ENCODE assay signal across 18 mouse cellular contexts in the genomic region with DNA sequence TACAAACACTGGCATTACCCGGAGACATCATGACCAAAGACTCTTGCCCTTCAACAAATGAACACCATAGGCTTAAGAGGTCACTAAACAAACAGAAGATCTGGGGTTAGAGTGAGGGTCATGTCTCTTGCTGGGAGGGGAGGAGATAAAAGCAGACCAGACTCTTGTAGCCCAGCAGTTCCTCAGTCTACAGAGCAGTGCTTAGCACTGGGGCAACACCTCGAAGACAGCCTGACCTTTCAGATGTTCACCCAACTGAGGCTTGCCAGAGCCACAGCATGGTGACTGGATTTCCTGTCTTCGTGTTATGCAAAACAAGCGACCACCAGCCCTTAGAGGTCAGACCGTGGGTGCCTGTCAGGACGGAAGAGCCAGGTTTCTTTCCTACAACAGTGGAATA.
A peak's percentile ranks its signal among the peaks of the same experiment; 100 is the strongest.
DNase-seq lines count a peak whose midpoint lies in the region; ATAC-seq and TF ChIP-seq lines count a peak whose summit lies in the region.
"Had no signal": no experiment of that assay in that cellular context is flagged by ENCODE, and none has a peak within 500 bp of the region (broad histone marks: within the 10 kb centered on the region; RNA-seq: fewer than 3 reads in every experiment).

No protein-coding gene starts in this region.

- peaks cover 33% of the 10 kb centered on the region for H3K4me1 ChIP-seq in thymus, adult 2 months (replicated peaks; ENCODE audit: control insufficient read depth, insufficient read depth, low read length)
- peaks cover 11% of the 10 kb centered on the region for H3K4me1 ChIP-seq in stomach, postnatal 0 days (replicated peaks; ENCODE audit: control insufficient read depth, insufficient read depth)

- no peak for TF ChIP-seq EP300 in stomach, postnatal 0 days (optimal IDR thresholded peaks at IDR 0.05)

- TF ChIP-seq POLR2A in thymus, adult 2 months (IDR thresholded peaks at IDR 0.05; ENCODE audit: control insufficient read depth, extremely low read depth, insufficient read depth, low read length, poor library complexity) = no peak

- no peaks in the 10 kb centered on the region for H3K27me3 ChIP-seq in thymus, adult 2 months (ENCODE audit: control insufficient read depth, insufficient read depth, low read length)
- H3K27me3 ChIP-seq in stomach, postnatal 0 days (ENCODE audit: control insufficient read depth, insufficient read depth, low read length) = no peaks in the 10 kb centered on the region
- H3K27me3 ChIP-seq: heart, embryonic 12.5 days; hindbrain, embryonic 13.5 days; midbrain, embryonic 15.5 days had no signal

- no peak overlapping the region for H3K9ac ChIP-seq in stomach, postnatal 0 days (ENCODE audit: low read length)
- H3K9ac ChIP-seq: forebrain, postnatal 0 days; heart, embryonic 12.5 days; hindbrain, embryonic 13.5 days; midbrain, embryonic 15.5 days had no signal

- no peak for TF ChIP-seq CTCF in thymus, adult 2 months (IDR thresholded peaks at IDR 0.05; ENCODE audit: borderline replicate concordance, control insufficient read depth, extremely low read depth, insufficient read depth, low read length, poor library complexity)
- no peak for TF ChIP-seq CTCF in stomach, postnatal 0 days (IDR thresholded peaks at IDR 0.05; ENCODE audit: low read depth)

- ATAC-seq in common myeloid progenitor, adult 5-6 weeks (replicated peaks; ENCODE audit: low read depth, poor library complexity, severe bottlenecking) = 0 out of 2 replicates have a peak, but pooled peaks have one; percentile 16
- ATAC-seq in stomach, postnatal 0 days (ENCODE audit: low FRiP score, low TSS enrichment) = no peak
- ATAC-seq: forebrain, postnatal 0 days; midbrain, embryonic 15.5 days had no signal

- no peaks in the 10 kb centered on the region for H3K9me3 ChIP-seq in stomach, postnatal 0 days (ENCODE audit: control insufficient read depth, low read length)
- H3K9me3 ChIP-seq: midbrain, embryonic 15.5 days had no signal

- no peak overlapping the region for H3K4me3 ChIP-seq in thymus, adult 2 months (ENCODE audit: control insufficient read depth, insufficient read depth, low read length)
- H3K4me3 ChIP-seq in stomach, postnatal 0 days (ENCODE audit: low read depth, low read length) = no peak overlapping the region
- H3K4me3 ChIP-seq: heart, embryonic 12.5 days; hindbrain, embryonic 13.5 days; midbrain, embryonic 15.5 days had no signal

- 20% methylated on average over 6 of the region's 6 CpGs for WGBS in thymus, adult 2 months
- WGBS in stomach, postnatal 0 days = 32% methylated on average over 6 of the region's 6 CpGs

- H3K36me3 ChIP-seq in thymus, adult 2 months (ENCODE audit: control insufficient read depth, insufficient read depth, low read length) = peaks cover 16% of the 10 kb centered on the region
- peaks cover 18% of the 10 kb centered on the region for H3K36me3 ChIP-seq in stomach, postnatal 0 days (ENCODE audit: control insufficient read depth, insufficient read depth, low read length)

- peak; percentile 17 for DNase-seq in thymus, adult 2 months
- DNase-seq in thymus, postnatal 10 days (ENCODE audit: low spot score in 2 of 2) = no peak
- DNase-seq in natural killer cell, adult 2 months (ENCODE audit: low spot score in 2 of 2) = peak; percentile 34 to 47
- DNase-seq in stomach, postnatal 0 days (ENCODE audit: low spot score) = no peak
- DNase-seq in gastrocnemius, postnatal 14 days = no peak
- DNase-seq in c-Kit-positive CD71-positive TER-119-positive erythroid progenitor cells, embryonic 14.5 days (ENCODE audit: low spot score) = no peak
- DNase-seq: adrenal gland, postnatal 25 days; cerebellum, postnatal 36 days; forebrain, postnatal 0 days; gastrocnemius, postnatal 10 days; kidney, adult 11 months; kidney, postnatal 36 days; lung, adult 2 months had no signal

- no peak overlapping the region for H3K4me2 ChIP-seq in stomach, postnatal 0 days (replicated peaks; ENCODE audit: low read depth)
- H3K4me2 ChIP-seq: heart, embryonic 12.5 days; hindbrain, embryonic 13.5 days; midbrain, embryonic 15.5 days had no signal

- intact Hi-C loops in gastrocnemius, postnatal 14 days (cut with DNase I; ENCODE audit: low total_unique reads) = no loop called here

- H3K27ac ChIP-seq in thymus, adult 2 months (ENCODE audit: control insufficient read depth, insufficient read depth, low read length) = no peak overlapping the region
- no peak overlapping the region for H3K27ac ChIP-seq in stomach, postnatal 0 days (replicated peaks)
- H3K27ac ChIP-seq: hindbrain, embryonic 13.5 days; macrophage; midbrain, embryonic 15.5 days had no signal

Comparison
In these comparisons a context has a peak if more than half of its experiments do, and no peak if none do; other contexts are left out.
1. DNase-seq: peak in thymus, adult 2 months (single experiment) and natural killer cell, adult 2 months (2 of 2); none in thymus, postnatal 10 days (0 of 2), stomach, postnatal 0 days (single experiment), gastrocnemius, postnatal 14 days (single experiment) and c-Kit-positive CD71-positive TER-119-positive erythroid progenitor cells, embryonic 14.5 days (single experiment).